Mouse (Mus musculus): ENCODE measurements around the gene Fdxr. TPM values are rescaled to one million over a fixed set of nuclear protein-coding genes. Genes with fewer than 3 reads are reported as not detected.

Gene Fdxr
- 16.9 and 19.4 TPM in 2 replicates for polyA plus RNA-seq (2015; fragmentation: Nextera tagmentation; extraction: Ambion mirVana)

DNA sequence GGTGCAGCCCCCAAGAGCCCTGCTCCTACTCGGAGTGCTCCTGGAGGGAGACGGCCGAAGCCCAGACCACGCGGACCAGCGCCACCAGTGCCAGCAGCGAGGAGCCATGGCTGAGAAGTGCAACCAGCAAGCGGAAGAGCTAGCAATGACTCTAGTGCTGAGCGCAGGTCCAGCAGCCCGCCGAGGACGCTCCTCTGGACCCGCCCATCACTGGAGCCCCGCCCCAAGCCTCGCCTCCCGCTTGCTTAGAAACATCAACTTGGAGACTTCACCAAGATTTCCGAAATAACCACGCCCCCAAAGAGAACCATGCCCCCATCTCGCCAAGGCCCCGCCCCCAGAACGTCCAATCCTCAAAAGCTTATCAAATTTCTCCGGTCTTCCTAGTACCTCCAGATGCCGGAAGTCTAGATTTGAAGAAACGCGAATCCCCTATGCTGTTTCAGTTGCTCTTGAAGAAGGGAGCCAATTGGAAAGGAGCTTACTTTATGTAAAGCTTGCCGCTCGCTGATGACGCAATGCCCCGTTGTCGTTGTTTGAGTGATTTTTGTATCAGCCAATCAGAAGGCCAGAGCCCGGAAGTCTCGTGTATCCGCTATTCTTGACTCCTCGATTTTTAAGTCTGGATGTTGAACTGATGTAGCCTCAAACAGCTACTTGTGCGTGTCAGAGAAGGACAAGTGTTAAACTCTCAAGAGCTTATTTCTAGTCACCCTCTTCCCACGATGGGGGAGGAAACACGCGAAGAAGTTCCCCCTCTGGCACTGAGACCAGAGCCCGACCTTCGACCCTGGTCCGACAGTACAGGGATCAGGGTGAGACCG is at the start of gene Fdxr:
TSS of gene Fdxr (minus strand) at position 271 of the 824 bp plus-strand sequence.

GRCm38 (mm10) chr11:115321906-115322693 is 45.2 kb upstream of the Fdxr start, which contains the start of gene Ush1g:
Ush1g (minus strand) TSS chr11:115322041.

DNA sequence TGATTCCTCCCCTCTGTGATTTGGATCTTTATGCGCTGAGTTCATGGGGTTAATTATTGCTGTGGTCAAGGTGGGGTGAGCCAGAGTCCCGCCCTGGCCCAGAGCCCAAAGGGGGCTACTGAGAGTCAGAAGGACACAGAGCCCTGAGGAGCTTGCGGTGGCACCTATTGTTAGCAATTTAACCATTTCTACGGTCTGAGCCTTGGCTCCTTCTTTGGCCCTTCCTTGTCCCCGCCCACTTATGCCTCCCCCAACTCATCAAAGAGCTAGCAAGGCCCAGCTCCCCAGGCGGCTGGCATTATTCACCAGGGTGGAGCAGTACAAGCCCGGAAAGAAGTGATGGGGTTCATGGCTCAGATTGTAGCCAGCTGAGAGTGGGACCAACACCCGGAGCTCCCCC is 30.0 kb upstream of the Fdxr start, which contains the start of gene Otop2:
TSS of gene Otop2 (plus strand) at position 301 of the 400 bp plus-strand sequence.

DNA sequence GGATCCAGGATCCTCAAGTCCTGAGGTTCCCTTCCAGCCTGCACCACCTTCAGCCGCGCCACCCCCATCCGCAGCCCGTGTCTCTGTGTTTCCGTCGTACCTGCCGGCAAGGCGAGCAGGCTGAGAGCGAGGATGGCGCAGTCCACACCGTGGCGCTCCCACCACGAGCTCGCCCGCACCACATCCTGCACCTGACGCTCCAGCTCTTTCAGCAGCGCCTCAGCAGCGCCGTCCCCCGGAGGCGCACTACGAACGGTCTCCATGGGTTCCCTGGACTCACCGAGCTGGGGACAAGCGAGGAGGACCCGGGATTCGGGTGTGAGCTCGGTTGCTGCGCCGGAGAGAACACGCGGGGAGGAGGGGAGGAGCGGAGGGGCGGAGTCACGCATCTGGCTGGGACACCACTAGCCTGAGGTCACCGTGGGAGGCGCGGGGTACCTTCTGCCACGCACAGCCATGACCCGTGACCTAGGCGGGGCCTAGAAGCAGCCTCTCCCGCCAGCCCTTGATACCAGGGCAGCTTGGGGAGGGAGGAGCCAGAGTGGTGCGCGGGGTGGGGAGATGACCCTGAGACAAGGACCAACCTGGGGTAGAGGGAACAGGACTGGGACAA is 20.5 kb upstream of the Fdxr start, which contains the start of gene Fads6:
TSS of gene Fads6 (minus strand) at position 450 of the 613 bp plus-strand sequence.

GRCm38 (mm10) chr11:115267061-115267883 is 9.6 kb downstream of the Fdxr start, which contains the start of gene Grin2c:
Grin2c (minus strand) TSS chr11:115267243.

Small RNA genes lying within 50 kb of the gene (microRNA-seq; reads per million reads assigned to microRNA genes)
- gene Gm25837: not detected

Other genes starting within 250 kb of the Fdxr start
- gene Cd300ld5, start 239.3 kb downstream of the Fdxr start, polyA plus RNA-seq (2015; fragmentation: Nextera tagmentation; extraction: Ambion mirVana): not detected in 2 replicates
- not detected in 2 replicates for gene Cd300ld3, start 228.6 kb downstream of the Fdxr start, polyA plus RNA-seq (2015; fragmentation: Nextera tagmentation; extraction: Ambion mirVana)
- 0.09 TPM in 1 of 2 replicates, not detected in the other for gene Cd300e, start 214.9 kb downstream of the Fdxr start, polyA plus RNA-seq (2015; fragmentation: Nextera tagmentation; extraction: Ambion mirVana)
- 0.85 and 1.1 TPM in 2 replicates for gene Rab37, start 185.6 kb downstream of the Fdxr start, polyA plus RNA-seq (2015; fragmentation: Nextera tagmentation; extraction: Ambion mirVana)
- gene Cd300lf, start 143.1 kb downstream of the Fdxr start, polyA plus RNA-seq (2015; fragmentation: Nextera tagmentation; extraction: Ambion mirVana): 0.22 and 0.37 TPM in 2 replicates
- 73.8 and 75.1 TPM in 2 replicates for gene Slc9a3r1, start 113.7 kb downstream of the Fdxr start, polyA plus RNA-seq (2015; fragmentation: Nextera tagmentation; extraction: Ambion mirVana)
- 12.9 and 13.5 TPM in 2 replicates for gene Tmem104, start 89.6 kb downstream of the Fdxr start, polyA plus RNA-seq (2015; fragmentation: Nextera tagmentation; extraction: Ambion mirVana)
- gene Nat9, start 89.2 kb downstream of the Fdxr start, polyA plus RNA-seq (2015; fragmentation: Nextera tagmentation; extraction: Ambion mirVana): 19.9 and 21.8 TPM in 2 replicates
- 0.57 and 0.72 TPM in 2 replicates for gene Grin2c, start 9.8 kb downstream of the Fdxr start, polyA plus RNA-seq (2015; fragmentation: Nextera tagmentation; extraction: Ambion mirVana)
- gene Fads6, start 20.6 kb upstream of the Fdxr start, polyA plus RNA-seq (2015; fragmentation: Nextera tagmentation; extraction: Ambion mirVana): 1.9 and 2.4 TPM in 2 replicates
- gene Otop2, start 30.1 kb upstream of the Fdxr start, polyA plus RNA-seq (2015; fragmentation: Nextera tagmentation; extraction: Ambion mirVana): 0.65 and 0.90 TPM in 2 replicates
- 0.09 and 0.21 TPM in 2 replicates for gene Ush1g, start 45.0 kb upstream of the Fdxr start, polyA plus RNA-seq (2015; fragmentation: Nextera tagmentation; extraction: Ambion mirVana)
- 3.0 TPM in 2 replicates for gene Otop3, start 57.7 kb upstream of the Fdxr start, polyA plus RNA-seq (2015; fragmentation: Nextera tagmentation; extraction: Ambion mirVana)
- gene Hid1, start 90.7 kb upstream of the Fdxr start, polyA plus RNA-seq (2015; fragmentation: Nextera tagmentation; extraction: Ambion mirVana): 60.9 and 66.1 TPM in 2 replicates
- gene Cdr2l, start 104.9 kb upstream of the Fdxr start, polyA plus RNA-seq (2015; fragmentation: Nextera tagmentation; extraction: Ambion mirVana): 20.6 and 24.5 TPM in 2 replicates
- 190 and 194 TPM in 2 replicates for gene Mrpl58, start 126.7 kb upstream of the Fdxr start, polyA plus RNA-seq (2015; fragmentation: Nextera tagmentation; extraction: Ambion mirVana)
- gene Atp5h, start 142.9 kb upstream of the Fdxr start, polyA plus RNA-seq (2015; fragmentation: Nextera tagmentation; extraction: Ambion mirVana): 1,130 and 1,223 TPM in 2 replicates
- gene Kctd2, start 143.1 kb upstream of the Fdxr start, polyA plus RNA-seq (2015; fragmentation: Nextera tagmentation; extraction: Ambion mirVana): 28.8 and 29.5 TPM in 2 replicates
- gene Trim80, start 163.5 kb upstream of the Fdxr start, polyA plus RNA-seq (2015; fragmentation: Nextera tagmentation; extraction: Ambion mirVana): 0.23 and 0.27 TPM in 2 replicates
- 0.27 and 0.37 TPM in 2 replicates for gene Slc16a5, start 185.4 kb upstream of the Fdxr start, polyA plus RNA-seq (2015; fragmentation: Nextera tagmentation; extraction: Ambion mirVana)
- gene Armc7, start 198.6 kb upstream of the Fdxr start, polyA plus RNA-seq (2015; fragmentation: Nextera tagmentation; extraction: Ambion mirVana): 13.8 and 16.8 TPM in 2 replicates
- 147 and 152 TPM in 2 replicates for gene Nt5c, start 214.8 kb upstream of the Fdxr start, polyA plus RNA-seq (2015; fragmentation: Nextera tagmentation; extraction: Ambion mirVana)
- gene Jpt1, start 237.3 kb upstream of the Fdxr start, polyA plus RNA-seq (2015; fragmentation: Nextera tagmentation; extraction: Ambion mirVana): 695 and 744 TPM in 2 replicates